Mouse (Mus musculus) kidney, embryonic 15.5 days (tissue): Measurements from ENCODE around the gene Grm8. TPM values are rescaled to one million over a fixed set of nuclear protein-coding genes. Genes with fewer than 3 reads are reported as not detected.

ENCODE experiments used
- ATAC-seq: fragments of 200-750 bp; cut with Nextera tagmentation; replicated peaks from 2 replicates; pipeline ENCODE4 v1.8.0; 2017; ENCODE audit warnings: moderate TSS enrichment; ENCODE audit not compliant: low FRiP score
- H3K27ac ChIP-seq: fragments of 300-500 bp; sonication (generic); 2 replicates; pipeline ENCODE4 v1.5.1; 2015; ENCODE audit warnings: mild to moderate bottlenecking, inconsistent platforms
- H3K27me3 ChIP-seq: fragments of 300-500 bp; sonication (generic); 2 replicates; pipeline ENCODE4 v1.6.1; 2015; ENCODE audit warnings: inconsistent platforms
- H3K36me3 ChIP-seq: fragments of 300-500 bp; sonication (generic); 2 replicates; pipeline ENCODE4 v1.6.1; 2015; ENCODE audit warnings: inconsistent platforms
- H3K4me1 ChIP-seq: fragments of 300-500 bp; sonication (generic); 2 replicates; pipeline ENCODE4 v1.6.1; 2015; ENCODE audit warnings: inconsistent platforms
- H3K4me2 ChIP-seq: fragments of 300-500 bp; sonication (generic); 2 replicates; pipeline ENCODE4 v1.6.1; 2015; ENCODE audit warnings: moderate library complexity, mild to moderate bottlenecking, inconsistent platforms
- H3K4me3 ChIP-seq: fragments of 300-500 bp; sonication (generic); replicated peaks from 2 replicates; pipeline ENCODE4 v1.5.1; 2015; ENCODE audit warnings: mild to moderate bottlenecking, inconsistent platforms
- H3K9ac ChIP-seq: fragments of 300-500 bp; sonication (generic); 2 replicates; pipeline ENCODE4 v1.6.1; 2015; ENCODE audit warnings: mild to moderate bottlenecking, inconsistent platforms
- H3K9me3 ChIP-seq: fragments of 300-500 bp; sonication (generic); replicated peaks from 2 replicates; pipeline ENCODE4 v1.6.1; 2016; ENCODE audit warnings: inconsistent platforms
- WGBS: fragments of 180-500 bp; shearing (Covaris S2); methylation state at CpG from one replicate; pipeline ENCODE4 v1.1.7; 2015; ENCODE audit warnings: mixed read lengths; 5-methylcytosine and 5-hydroxymethylcytosine counted together
- polyA plus RNA-seq: library from polyadenylated mRNA; unstranded; fragments of >200 nt; fragmentation: Nextera tagmentation; extraction: Ambion mirVana; gene quantifications from 2 replicates; pipeline ENCODE4 v1.2.1, GENCODE M21; 2015

The Grm8 gene
- polyA plus RNA-seq, 1 experiment from 2014 or later, result 0.45 TPM

DNA sequence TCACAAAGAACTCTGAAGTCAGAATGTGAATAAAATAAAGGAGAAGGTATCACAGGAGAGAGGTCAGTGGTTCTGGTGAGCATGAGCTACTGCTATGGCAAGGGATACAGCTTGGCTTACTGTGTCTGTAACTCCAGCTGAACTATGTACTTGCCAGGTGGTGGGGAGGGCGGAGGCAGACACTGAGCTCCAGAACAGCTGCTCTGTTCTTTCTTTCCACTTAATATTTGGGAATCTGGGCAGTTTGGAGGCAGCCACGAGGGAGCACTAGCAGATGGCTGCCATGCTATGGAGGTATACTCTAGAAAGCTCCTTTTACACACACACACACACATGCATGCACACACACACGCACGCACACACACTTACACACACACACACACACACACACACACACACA is 726.5 kb downstream of the Grm8 start:
- Histone ChIP-seq H3K9ac (no peak overlapping the region), H3K4me1 (no peaks in the 10 kb centered on the region), H3K4me2 (no peak overlapping the region), H3K27me3 (no peaks in the 10 kb centered on the region), H3K27ac (no peak overlapping the region), H3K36me3 (no peaks in the 10 kb centered on the region), H3K9me3 (no peaks in the 10 kb centered on the region), H3K4me3 (no peak overlapping the region)
- no peak for ATAC-seq
- WGBS, result 82% methylated on average over 4 of the region's 4 CpGs

DNA sequence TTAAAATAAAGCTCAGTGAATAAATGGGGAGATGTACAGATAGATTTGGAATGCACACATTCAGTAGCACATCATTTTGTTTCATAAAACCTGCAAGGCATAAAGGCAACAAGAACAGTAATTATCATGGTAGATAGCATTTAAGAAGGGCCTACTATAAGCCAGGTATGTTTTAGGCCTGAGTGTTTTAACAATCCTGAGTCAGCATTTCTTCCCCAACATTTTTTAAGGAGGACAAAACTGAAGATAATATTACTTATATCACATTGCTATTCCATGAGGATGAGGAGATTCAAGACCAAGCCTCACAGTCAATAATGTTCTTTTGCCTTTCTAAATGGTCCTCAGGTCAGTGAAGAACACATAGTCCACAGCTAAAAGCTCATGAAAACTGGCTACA is 762.6 kb downstream of the Grm8 start:
- H3K9me3 ChIP-seq, result no peaks in the 10 kb centered on the region
- H3K4me1 ChIP-seq, result no peaks in the 10 kb centered on the region
- H3K9ac ChIP-seq, result no peak overlapping the region
- H3K36me3 ChIP-seq, result no peaks in the 10 kb centered on the region
- no peak overlapping the region for H3K27ac ChIP-seq
- H3K4me2 ChIP-seq, result no peak overlapping the region
- H3K4me3 ChIP-seq, result no peak overlapping the region
- no peak for ATAC-seq
- no peaks in the 10 kb centered on the region for H3K27me3 ChIP-seq

GRCm38 (mm10) chr6:27371095-27371494 is 763.9 kb downstream of the Grm8 start:
- no peak overlapping the region for H3K4me3 ChIP-seq
- no peak for ATAC-seq
- H3K9me3 ChIP-seq, result no peaks in the 10 kb centered on the region
- H3K4me2 ChIP-seq, result no peak overlapping the region
- no peaks in the 10 kb centered on the region for H3K4me1 ChIP-seq
- H3K36me3 ChIP-seq, result no peaks in the 10 kb centered on the region
- H3K27ac ChIP-seq, result no peak overlapping the region
- WGBS, result 78% methylated on average over 2 of the region's 2 CpGs
- no peaks in the 10 kb centered on the region for H3K27me3 ChIP-seq
- H3K9ac ChIP-seq, result no peak overlapping the region

- Histone ChIP-seq H3K27ac (no peak overlapping the region), H3K27me3 (no peaks in the 10 kb centered on the region), H3K4me3 (no peak overlapping the region), H3K9ac (no peak overlapping the region), H3K9me3 (no peaks in the 10 kb centered on the region), H3K4me1 (no peaks in the 10 kb centered on the region), H3K4me2 (no peak overlapping the region), H3K36me3 (no peaks in the 10 kb centered on the region)
- ATAC-seq, result no peak
- WGBS, result 79% methylated on average over 8 of the region's 8 CpGs
These were observed 771.2 kb downstream of the Grm8 start for GRCm38 (mm10) chr6:27363775-27364174.

- Histone ChIP-seq H3K36me3 (no peaks in the 10 kb centered on the region), H3K4me2 (no peak overlapping the region), H3K9me3 (no peaks in the 10 kb centered on the region), H3K9ac (no peak overlapping the region), H3K27me3 (no peaks in the 10 kb centered on the region), H3K27ac (no peak overlapping the region), H3K4me3 (no peak overlapping the region), H3K4me1 (no peaks in the 10 kb centered on the region)
- ATAC-seq, result no peak
These were observed 774.5 kb downstream of the Grm8 start for GRCm38 (mm10) chr6:27360440-27360839.

DNA sequence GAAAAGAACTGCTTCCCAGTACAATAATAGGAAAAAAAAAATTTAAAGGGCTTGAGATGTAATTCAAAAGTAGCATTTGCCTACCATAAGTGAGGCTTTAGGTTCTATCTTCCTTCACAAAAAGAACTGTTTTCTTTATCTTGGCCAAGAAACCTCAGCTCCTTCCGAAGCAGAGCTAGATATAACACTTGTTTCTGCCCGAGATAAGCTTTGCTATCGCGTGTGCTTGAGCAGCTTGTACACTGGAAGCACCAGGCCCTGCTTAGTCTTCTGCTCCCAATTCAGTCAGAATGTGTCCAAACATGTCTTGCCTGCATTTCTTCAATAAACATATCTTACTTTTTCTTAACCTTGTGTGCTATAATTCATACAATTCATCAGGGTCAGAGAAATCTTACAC is 783.8 kb downstream of the Grm8 start:
- no peaks in the 10 kb centered on the region for H3K4me1 ChIP-seq
- H3K4me3 ChIP-seq, result no peak overlapping the region
- H3K9ac ChIP-seq, result no peak overlapping the region
- 88% methylated on average over 4 of the region's 4 CpGs for WGBS
- H3K4me2 ChIP-seq, result no peak overlapping the region
- no peak overlapping the region for H3K27ac ChIP-seq
- no peaks in the 10 kb centered on the region for H3K36me3 ChIP-seq
- H3K27me3 ChIP-seq, result no peaks in the 10 kb centered on the region
- no peaks in the 10 kb centered on the region for H3K9me3 ChIP-seq
- no peak for ATAC-seq

DNA sequence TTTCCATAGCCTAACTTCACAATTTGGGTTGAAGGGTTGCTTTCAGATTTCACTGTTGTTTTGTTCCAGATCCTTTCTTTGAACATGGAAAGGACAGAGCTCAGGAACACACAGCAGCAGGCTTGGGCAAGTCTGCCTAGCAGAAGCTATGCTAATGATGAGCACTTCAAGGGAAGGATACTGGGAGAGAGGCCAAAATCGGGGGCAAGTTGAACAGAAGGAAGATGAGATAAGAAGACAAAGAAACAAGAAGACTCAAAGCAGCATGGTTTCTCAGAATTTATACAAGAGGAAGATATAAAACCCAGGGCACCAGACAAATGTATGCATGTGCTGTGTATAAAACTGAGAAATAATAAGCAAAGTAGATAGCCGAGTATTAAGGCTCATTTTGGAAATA is 786.7 kb downstream of the Grm8 start:
- no peak overlapping the region for H3K4me3 ChIP-seq
- no peaks in the 10 kb centered on the region for H3K36me3 ChIP-seq
- no peaks in the 10 kb centered on the region for H3K4me1 ChIP-seq
- no peaks in the 10 kb centered on the region for H3K27me3 ChIP-seq
- no peak for ATAC-seq
- no peak overlapping the region for H3K9ac ChIP-seq
- no peaks in the 10 kb centered on the region for H3K9me3 ChIP-seq
- H3K27ac ChIP-seq, result no peak overlapping the region
- WGBS, result 63% methylated on average over 2 of the region's 2 CpGs
- H3K4me2 ChIP-seq, result no peak overlapping the region

- 77% methylated on average over 1 of the region's 1 CpGs for WGBS
- no peak for ATAC-seq
- no peak overlapping the region for H3K9ac ChIP-seq
These were observed 788.7 kb downstream of the Grm8 start for GRCm38 (mm10) chr6:27346311-27346710.

DNA sequence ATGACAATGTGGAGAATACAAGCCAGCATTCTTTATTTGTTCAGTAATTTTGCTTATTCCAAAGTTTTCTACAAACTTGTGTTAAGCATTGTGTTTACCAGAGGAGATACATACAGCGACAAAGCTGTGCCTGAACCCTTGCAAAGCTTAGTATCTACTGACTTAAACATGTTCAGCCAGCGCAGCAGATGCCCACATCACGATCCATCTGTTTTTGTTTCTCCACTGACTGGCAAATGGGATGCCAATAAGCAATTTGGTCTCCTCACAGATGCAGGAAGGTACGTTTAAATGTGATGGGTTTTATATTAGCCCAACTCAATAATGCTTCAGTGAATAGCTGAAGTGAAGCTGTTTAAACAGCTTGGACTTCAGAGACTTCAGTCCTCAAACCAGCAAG is 794.8 kb downstream of the Grm8 start:
- Histone ChIP-seq H3K27ac (no peak overlapping the region), H3K9ac (no peak overlapping the region), H3K4me1 (no peaks in the 10 kb centered on the region), H3K36me3 (no peaks in the 10 kb centered on the region), H3K4me2 (no peak overlapping the region), H3K27me3 (no peaks in the 10 kb centered on the region), H3K9me3 (no peaks in the 10 kb centered on the region), H3K4me3 (no peak overlapping the region)
- 82% methylated on average over 4 of the region's 4 CpGs for whole genome bisulfite sequencing
- ATAC-seq, result no peak

More at GRCm38 (mm10) chr6:27346311-27346710, 788.7 kb downstream of the Grm8 start:
- Histone ChIP-seq H3K36me3 (no peaks in the 10 kb centered on the region), H3K27ac (no peak overlapping the region), H3K4me3 (no peak overlapping the region), H3K4me1 (no peaks in the 10 kb centered on the region), H3K4me2 (no peak overlapping the region), H3K27me3 (no peaks in the 10 kb centered on the region), H3K9me3 (no peaks in the 10 kb centered on the region)

DNA sequence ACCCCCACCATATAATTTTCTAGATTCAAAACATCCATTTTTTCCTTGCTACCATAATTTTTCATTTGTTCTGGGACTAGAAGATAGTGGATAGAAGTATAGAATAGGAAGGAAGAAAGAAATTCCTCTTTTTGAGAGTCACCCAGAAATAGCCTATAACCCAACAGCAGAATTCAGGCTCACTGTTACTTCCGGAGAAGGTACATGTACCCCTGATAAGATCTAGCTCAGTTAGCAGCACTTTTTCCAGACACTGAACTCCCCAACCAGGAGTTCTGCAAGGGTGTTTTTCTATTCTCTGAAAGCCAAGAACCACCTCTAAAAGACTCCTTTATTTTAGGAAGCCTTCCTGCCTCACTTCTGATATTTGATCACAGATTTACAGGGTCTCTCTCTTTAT is 816.4 kb downstream of the Grm8 start:
- Histone ChIP-seq H3K9me3 (no peaks in the 10 kb centered on the region), H3K4me2 (no peak overlapping the region), H3K9ac (no peak overlapping the region), H3K4me1 (no peaks in the 10 kb centered on the region), H3K36me3 (no peaks in the 10 kb centered on the region), H3K27me3 (no peaks in the 10 kb centered on the region), H3K27ac (no peak overlapping the region), H3K4me3 (no peak overlapping the region)
- WGBS, result 55% methylated on average over 1 of the region's 1 CpGs
- no peak for ATAC-seq

DNA sequence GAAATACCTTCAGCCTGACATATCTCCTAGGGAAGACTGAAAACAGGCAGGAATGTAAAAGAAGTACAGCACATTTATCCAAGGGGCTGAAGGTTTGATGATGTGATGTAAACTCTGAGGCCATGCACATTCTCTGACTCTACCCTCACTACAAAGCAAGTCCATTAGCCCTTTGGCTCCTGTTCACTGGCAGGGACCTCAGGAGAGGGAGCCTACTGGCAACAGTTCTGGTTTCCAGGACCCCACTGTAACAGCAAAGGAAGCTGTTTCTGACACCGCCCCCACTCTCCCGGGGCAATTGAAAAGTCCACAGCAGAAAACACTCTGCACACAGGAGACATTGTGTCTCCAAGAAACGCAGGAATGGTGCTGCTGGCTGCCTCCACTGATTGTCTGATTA is 817.6 kb downstream of the Grm8 start:
- no peaks in the 10 kb centered on the region for H3K9me3 ChIP-seq
- 40% methylated on average over 3 of the region's 3 CpGs for WGBS
- H3K4me1 ChIP-seq, result no peaks in the 10 kb centered on the region
- ATAC-seq, result no peak
- no peaks in the 10 kb centered on the region for H3K27me3 ChIP-seq
- no peak overlapping the region for H3K9ac ChIP-seq
- H3K36me3 ChIP-seq, result no peaks in the 10 kb centered on the region
- no peak overlapping the region for H3K4me3 ChIP-seq
- no peak overlapping the region for H3K4me2 ChIP-seq
- H3K27ac ChIP-seq, result no peak overlapping the region

- ATAC-seq, result no peak
- WGBS, result 84% methylated on average over 1 of the region's 1 CpGs
- no peak overlapping the region for H3K27ac ChIP-seq
These were observed 819.0 kb downstream of the Grm8 start for GRCm38 (mm10) chr6:27316018-27316417.

GRCm38 (mm10) chr6:27314273-27315009 is 820.5 kb downstream of the Grm8 start:
- no peaks in the 10 kb centered on the region for H3K9me3 ChIP-seq
- no peaks in the 10 kb centered on the region for H3K27me3 ChIP-seq
- no peaks in the 10 kb centered on the region for H3K36me3 ChIP-seq
- H3K4me1 ChIP-seq, result no peaks in the 10 kb centered on the region
- H3K27ac ChIP-seq, result no peak overlapping the region
- 77% methylated on average over 5 of the region's 5 CpGs for WGBS
- H3K9ac ChIP-seq, result no peak overlapping the region
- ATAC-seq, result no peak
- H3K4me3 ChIP-seq, result no peak overlapping the region
- no peak overlapping the region for H3K4me2 ChIP-seq

More at GRCm38 (mm10) chr6:27316018-27316417, 819.0 kb downstream of the Grm8 start:
- H3K4me3 ChIP-seq, result no peak overlapping the region
- no peaks in the 10 kb centered on the region for H3K4me1 ChIP-seq
- H3K9ac ChIP-seq, result no peak overlapping the region
- H3K27me3 ChIP-seq, result no peaks in the 10 kb centered on the region
- no peaks in the 10 kb centered on the region for H3K36me3 ChIP-seq
- no peaks in the 10 kb centered on the region for H3K9me3 ChIP-seq
- no peak overlapping the region for H3K4me2 ChIP-seq
